Mouse (Mus musculus) right cerebral cortex, adult 18-20 months (tissue): ENCODE measurements at regions not wholly inside any gene's neighbourhood (a gene's known extent, or its start where the extent isn't known, plus 50 kb on each side); places are given as distances from the start of the nearest gene placed in this dataset.
"Not testable (repeated sequence)": the region's sequence is repeated elsewhere in the genome, so short reads cannot be mapped to it uniquely, and the experiment has no call there.

ENCODE experiments used
- DNase-seq: peaks from one replicate; pipeline ENCODE4 v3.0.0; 2022; ENCODE audit warnings: mixed read lengths

DNA sequence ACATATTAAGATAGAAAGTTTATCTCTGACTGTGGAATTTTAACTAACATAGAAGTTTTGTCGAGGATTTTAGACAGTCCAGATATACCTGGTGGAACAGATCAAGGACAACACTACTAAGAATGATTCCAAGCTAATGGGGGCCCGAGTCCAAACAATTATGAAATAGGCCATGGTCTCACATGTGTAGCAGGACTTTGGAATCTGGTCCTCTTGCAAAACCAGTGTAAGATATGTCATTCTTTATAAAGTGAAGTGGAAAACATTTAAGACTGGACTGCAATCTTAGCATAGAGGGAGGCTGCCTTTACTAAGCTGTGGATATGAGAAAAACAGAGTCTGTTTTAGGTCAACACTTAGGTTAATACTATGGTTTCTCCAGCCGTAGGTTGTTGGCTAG is 311.2 kb downstream of the Ets1 start:
- no peak for DNase-seq

DNA sequence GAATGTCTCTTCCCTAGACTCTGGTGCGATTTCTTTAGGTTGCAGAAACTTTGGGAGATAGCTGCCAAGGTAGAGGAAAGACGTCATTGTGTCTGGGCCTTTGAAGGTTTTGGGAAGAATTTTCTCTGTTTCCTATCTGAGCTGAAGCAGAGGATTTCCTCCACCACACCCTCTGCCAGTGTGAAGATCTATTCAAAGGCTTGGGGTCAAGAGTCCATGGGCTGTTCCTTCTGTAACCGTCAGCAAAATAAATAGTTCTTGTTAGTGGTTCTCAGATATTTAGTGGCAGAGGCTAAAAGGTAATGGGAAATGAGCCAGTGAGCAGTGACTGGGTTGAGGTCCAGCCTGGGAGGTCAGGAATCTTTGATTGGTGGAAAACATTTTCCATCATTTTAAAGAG is 313.0 kb downstream of the Ets1 start:
- DNase-seq = no peak

DNA sequence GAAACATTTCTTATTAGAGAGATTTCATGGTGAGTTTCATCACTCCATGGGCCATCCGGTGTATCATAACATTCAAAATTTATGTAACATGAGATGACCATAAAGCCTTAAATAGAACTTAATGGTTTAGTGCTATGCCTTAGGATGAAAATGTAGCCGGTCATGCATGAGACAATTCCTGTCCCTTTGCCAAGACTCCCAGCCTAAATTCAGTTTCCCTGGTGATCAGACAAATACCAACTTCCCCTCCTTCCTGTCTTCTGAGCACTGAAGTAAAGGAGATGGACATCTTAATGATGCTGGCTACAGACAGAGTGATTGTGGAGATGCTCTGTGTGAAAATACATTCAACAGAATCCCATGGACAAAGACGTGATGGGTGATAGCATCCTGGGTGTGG is 322.7 kb downstream of the Ets1 start:
- DNase-seq = no peak

DNA sequence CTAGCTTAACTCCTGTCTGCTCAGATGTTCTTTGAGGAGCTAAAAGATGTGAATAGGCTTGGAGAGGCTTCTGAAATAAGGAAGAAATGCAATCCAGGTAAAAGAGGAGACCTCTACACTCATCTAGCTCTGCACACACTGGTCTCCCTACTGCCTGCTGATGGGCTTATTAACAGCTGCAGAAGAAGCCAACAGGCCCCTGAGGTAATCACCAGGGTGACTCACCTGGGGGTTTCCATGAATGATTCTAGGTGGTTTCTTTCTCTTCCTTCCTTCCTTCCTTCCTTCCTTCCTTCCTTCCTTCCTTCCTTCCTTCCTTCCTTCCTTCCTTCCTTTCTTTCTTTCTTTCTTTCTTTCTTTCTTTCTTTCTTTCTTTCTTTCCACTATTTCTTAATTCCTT is 323.4 kb downstream of the Ets1 start:
- DNase-seq = not testable (repeated sequence)

DNA sequence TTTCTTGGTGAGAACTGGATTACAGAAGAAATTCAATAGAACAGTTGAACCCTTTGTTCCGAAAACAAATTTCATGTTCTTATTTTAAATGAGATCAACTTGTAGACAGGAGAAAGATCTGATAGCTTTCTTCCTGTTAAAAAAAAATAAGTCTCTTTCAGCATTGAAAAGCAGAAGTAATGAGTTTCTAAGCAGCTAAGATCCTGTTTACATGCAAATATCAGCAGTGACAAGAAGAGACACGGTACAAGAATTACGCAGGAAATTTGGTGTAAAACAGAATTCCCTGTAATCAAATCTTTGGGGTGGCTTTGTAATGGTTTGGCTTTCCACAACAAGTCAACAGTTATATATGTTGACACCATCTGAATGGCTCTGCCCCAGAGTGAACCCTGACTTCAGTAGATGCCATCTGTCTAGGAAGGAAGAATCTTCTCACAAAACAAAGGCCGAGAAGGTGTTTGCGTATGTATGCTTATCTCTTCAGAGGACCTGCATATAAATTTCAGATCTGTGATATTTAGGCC is 326.7 kb downstream of the Ets1 start:
- no peak for DNase-seq

DNA sequence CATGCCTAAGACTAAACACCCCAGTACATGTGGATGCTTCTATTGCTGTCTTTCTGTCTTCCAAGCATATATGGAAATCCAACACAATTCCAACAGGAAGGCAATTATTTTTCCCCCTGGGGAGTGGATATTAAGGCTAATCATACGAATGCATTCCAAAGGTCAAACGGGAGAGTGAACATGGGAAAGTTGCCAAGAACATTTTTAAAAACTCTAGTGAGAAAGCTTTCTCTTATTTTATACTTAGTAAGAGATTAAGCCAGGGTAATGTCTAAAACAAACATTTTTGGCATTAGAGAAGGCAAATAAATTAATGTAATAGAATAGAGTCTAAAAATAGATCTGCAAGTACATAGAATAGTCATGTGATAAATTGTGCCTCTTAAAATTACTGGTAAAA is 332.4 kb downstream of the Ets1 start:
- DNase-seq = no peak

DNA sequence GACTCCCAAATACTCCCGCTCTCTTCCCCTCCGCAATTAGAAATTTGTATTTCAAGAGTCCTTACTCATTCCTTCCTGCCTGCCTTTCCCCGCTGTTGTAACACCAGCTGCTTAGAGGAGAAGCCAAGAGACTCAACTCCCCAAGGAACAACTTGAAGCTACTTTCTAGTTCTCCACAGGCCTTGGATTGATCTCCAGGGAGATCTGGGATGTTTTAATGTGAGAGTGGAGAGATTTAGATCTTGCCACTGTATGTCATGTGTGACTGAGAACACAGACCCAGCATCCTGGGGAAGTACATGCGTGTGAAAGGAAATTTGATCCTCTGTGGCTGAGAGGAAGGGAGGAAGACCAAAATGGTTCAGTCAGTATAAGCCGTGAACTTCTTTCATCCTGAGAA is 335.4 kb downstream of the Ets1 start:
- no peak for DNase-seq

DNA sequence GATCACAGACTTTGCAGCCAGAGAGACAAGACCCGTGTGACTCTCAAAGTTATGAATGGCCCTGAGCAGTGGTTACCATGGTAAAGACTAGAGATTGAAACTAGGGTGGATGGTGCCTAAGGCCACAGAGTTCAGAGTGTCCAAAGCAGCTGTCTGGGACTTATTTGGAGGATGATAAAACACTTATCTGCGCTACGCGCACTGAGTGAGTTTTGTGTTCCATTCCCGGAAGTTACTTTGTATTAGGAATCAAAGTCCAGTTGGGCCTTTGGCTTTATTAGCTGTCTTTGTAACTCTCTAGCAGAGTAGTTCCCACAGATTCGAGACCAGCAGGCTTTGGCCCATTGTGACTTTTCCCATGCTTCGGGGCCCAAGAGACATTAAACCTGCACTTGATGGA is 335.9 kb downstream of the Ets1 start:
- DNase-seq = no peak

DNA sequence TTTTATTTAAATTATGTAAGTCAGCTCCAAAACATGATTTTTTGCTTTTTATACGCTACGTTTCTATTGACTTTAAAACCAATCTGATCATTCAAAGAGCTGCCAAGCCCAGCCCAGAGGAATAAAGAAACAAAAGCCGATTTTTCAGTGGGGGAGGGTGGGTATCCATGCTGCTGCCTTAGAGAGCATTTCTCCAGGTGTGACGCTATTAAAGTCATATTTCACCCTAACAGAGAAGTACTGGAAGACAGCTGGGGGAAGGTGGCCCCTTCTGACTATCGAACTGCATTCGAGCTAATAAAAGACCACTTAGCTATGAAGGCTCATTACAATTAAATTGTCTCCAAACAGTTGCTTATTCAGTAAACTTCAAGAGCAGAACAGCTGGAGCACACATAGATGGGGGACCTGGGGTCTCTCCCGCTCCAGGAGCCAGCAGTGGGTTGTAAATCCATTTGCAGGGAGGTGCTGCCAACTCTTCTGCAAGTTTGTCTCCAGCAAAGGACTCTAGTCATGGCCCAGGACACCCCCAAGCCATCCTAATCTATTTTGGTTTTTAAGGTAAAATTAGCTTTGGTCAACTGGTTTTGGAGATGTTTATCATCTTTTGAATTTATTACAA is 336.5 kb downstream of the Ets1 start:
- no peak for DNase-seq

DNA sequence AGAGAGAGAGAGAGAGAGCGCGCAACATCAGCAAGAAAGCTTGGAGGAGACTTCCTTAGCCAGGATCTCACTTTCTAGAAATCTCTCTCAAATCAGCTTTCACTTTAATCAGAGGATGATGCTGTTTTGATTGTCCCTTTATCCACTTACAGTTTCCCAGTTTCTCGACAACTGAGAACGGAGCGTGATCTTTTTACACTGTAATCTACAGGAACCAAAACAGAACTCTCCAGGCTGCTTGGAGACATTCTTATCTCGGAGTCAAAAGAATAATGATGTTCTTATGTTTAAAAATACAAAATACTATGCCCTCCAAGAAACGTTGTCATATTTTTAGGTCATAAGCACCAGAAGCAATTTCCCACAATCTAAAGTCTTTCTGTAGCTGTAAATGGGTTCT is 341.7 kb downstream of the Ets1 start:
- DNase-seq = no peak

DNA sequence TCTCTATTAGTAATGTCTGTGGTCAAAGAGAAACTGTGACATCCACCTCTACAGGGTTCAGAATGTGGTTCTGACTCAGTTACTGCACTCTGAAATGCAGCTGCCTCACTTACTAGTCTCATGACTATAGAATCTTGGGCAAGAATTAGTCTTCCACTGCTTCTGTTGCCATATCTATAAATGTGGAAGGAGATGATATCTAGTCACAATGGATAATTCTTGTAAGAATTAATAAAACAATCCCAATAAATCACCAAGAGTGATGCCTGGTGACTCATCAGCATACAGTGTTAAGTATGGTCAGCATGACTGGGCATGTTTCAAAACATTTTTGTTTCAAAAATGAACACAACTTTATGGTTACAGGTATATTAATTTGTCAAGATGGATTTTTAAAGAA is 344.8 kb downstream of the Ets1 start:
- DNase-seq = no peak

DNA sequence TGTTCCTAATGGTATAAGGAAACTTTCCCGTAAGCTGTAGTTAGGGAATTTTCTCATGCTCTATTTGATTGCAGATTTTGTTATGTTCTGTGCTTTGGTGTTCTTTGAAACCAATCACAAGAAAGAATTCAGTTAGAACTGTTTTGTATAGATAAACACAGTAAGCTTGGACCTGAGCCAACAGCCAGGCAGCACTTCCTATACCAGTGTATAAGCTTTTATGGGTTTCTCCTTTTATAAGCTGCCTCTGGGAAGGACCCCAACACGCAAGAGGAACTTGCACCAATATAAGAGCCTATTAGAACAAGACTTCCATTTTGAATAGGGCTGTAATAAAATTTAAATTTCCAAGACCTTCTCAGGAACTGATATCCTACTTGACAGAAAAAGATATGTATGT is 347.2 kb downstream of the Ets1 start:
- no peak for DNase-seq

DNA sequence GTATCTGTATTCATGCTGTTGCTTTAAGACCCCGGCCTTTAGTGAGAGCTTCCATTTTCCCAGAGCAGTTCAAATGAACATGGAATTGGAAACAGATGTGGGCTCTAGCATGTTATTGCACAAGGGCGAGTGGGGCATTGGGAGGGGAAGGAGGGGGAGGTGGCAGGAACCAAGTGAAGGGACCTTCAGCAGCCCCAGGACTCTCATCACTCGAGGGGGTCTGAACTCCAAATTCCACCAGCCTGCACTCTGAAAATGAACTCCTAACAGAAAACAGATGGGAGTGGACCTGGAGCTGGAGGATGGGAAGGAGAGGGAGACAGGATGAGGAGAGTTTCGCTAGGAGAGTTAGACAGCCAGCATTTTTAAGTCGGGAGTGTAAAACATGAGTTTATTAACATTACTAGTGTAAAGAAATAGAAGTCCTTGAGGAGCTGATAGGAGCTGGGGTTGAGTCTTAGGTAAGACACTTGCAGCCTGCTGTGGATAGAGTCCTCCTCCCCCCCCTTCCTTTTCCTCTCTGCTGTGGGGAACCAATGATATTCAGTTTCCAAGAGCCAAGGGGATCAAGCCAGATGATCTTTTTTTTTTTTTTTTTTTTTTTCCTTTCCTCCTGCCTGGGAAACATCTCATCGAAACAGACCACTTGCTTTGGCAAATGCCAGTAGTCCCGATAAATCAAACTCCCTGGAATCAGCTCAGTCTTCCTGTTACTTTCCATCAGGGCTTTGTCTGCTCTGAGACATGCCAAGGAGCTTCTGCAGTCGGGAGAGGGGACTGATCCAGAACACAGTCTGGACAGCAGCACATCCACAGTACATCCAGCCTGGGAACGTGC is 351.0 kb downstream of the Ets1 start:
- no peak for DNase-seq

DNA sequence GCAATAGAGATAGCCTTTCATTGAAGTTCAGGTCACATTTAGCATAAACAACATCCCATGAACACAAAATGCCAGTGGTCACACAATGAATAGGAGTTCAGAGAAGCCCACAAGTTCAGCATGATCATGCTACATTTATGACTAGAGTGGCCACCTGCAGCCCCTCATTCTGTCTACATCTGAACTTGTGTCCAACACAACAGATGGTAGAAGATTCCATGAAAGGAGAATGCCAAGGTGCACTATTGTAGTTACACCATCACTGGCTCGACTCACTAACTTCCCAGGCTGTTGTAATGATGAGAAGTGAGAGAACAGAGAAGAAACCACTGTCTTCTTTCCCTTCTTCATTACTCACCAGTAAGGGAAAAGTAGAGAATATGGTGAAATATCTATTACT is 353.0 kb downstream of the Ets1 start:
- DNase-seq = no peak

DNA sequence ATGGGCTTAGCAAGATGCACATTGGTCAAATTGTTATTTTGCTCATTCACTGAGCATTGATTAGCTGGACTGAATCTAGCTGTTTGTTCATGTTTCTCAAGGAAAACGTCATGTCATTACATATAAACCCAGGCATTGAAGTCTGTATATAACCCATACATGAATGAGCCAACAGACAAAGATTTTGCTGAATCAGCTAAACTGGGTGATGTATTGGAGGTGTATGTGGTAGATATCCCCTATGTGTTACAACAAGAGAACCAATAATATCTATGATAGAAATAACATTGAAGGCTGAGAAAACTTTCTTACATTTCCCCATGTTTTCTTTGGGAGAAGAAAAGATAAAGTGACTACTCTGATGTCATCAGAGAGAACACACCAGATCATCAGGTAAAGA is 362.3 kb downstream of the Ets1 start:
- no peak for DNase-seq

DNA sequence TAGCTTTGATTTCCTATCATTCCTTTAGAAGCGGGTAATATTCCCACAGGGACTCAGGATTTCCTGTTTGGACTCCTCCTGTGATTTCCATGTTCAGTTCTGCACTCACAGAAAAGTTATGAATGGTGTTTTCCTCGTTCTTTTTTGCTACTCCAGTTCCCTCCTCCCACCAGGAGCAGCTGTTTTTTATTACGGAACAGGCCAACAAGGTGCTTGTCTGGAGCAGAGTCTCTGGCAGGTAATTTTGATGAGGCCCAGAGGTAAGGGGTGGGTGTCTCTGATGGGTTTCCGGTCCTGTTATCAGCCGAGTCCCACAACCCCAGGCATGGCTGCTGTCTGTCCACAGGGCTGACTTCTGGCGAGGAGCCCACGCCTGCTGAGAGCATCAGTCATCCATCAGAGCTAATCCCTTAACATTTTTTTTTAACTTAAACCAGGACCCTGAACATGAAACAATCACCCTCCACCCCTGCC is 364.7 kb downstream of the Ets1 start:
- no peak for DNase-seq

DNA sequence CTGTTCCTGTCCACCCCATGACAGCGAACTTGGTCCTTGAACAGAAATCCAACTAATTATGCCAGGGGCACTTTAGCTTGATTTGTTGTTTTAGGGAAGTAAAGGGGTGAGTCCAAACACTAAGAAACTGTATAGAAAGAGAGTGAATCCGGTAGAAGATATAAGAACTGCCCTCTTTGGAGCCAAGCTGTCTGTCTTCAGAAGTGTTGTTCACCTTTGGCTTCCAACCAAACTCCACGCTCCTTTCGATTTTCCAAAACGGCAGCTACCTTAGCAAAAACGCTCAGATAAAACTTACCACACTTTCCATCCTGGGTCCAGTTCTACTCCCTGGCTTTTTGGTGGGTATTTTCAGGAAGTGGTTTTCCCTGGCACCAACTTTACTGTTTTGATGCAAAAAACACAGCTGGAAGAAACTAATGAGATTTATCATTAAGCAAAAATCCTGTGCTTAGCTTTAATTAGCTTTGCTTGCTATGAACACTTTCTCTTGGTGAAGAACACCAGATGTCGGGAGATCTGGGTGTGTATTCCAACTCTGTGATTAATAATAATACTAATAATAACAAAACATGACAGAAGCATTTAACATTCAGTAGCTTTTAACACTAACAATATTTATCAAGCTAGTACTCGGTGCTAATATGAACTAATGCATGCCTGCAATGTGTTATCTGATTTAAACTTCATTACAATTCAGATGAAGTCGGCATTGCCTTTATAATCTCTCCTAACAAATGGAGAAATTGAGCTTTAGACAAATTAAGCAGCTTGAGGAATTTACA is 365.3 kb downstream of the Ets1 start:
- no peak for DNase-seq

DNA sequence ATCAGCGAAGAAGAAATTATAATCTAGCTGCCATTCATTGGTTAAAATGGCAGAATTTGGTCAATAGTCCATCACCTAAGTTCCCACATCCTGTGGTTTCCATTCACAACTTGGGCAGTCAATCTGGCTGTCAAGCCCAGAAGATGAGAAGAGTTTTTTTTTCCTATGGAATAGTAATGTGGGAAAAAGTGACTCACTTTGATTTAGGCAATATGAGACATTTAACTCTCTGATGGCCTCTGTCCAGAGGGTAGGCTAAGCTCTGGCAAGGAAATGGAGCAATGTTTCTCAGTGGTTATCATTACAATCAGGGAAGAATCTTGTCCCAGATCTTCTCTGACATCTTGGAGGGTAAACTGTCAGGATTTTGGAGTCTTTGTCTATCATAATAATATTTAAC is 367.9 kb downstream of the Ets1 start:
- DNase-seq = no peak

DNA sequence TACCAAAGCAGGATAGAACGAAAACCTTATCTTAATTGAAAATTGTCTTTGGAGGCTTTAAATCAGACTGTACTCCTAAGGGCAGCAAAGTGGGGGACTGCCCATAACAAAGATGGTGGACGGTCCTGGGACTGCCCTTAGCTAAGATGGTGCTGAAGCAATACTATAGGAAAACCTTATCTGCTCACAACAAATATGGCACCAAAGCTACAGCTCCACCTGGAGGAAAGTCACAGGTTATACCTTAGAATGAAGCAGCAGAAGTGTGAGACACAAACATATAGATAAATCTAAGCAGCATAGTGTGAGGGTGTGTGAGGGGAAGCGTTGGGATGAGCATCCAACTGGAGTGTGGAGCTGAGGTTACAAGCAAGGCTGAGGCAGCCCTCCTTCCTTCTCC is 368.5 kb downstream of the Ets1 start:
- DNase-seq = no peak

DNA sequence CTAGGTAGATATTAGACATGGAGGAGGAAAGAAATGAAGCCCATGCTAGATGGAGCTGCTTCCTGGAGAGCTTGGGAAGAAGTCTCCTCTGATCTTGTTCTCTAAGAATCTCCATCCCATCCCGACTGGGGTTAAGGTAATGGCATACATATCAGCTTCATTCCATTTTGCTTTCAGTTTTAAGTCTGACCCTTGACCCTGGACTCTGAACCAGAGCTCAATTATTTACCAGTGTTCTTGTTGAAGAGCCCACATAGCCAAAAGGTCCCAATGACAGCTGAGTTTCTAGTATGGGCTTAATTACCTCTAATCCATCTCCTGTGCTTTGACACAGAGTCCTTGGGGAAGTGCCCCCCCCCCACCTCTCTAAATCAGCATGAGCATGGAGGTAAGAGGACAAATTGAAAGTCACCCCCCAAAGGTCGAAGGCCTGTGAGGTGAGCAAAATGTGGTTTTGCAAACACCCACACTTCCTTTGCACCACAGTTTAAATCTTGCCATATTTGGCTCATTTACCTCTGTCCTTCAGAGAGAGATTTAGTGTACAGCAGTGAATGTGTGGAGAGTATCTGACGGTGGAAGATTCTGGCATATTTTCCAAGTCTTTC is 371.5 kb downstream of the Ets1 start:
- no peak for DNase-seq

DNA sequence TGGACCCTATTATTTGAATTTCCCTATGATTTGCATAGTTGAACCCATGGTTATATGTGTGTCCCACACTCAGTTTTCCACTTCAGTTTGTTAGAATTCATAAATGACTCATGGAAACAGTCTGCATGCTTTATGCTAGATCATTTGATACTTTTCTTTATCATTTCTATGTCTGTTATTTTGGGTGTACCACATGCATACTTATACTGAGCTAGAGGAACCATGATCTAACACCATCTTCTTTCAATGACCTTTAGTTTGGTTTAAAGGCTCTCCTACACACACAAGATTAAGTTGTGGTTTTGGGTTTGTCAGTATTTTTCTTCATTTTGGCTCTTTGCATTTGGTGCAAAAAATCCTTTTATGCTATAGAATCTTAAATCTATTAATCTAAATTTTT is 375.2 kb downstream of the Ets1 start:
- DNase-seq = no peak

DNA sequence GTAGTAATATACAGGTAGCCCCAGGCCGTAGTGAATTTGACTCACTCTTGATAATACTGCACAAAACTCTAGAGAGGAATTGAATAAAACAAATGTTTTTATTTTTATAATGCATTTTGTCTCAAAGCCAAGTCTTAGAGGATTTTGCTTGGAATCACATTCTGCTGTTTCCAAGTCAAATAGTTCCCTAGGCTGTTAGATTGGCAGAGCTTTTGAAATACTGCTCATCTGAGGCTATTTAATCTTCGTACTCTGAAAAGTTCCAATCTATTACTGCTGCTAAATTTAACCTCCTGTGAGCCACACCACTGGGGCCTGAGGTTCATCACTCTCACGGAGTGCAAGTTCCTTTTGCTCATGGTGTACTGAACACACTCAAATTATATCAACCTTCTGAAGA is 399.4 kb downstream of the Ets1 start:
- DNase-seq = no peak

DNA sequence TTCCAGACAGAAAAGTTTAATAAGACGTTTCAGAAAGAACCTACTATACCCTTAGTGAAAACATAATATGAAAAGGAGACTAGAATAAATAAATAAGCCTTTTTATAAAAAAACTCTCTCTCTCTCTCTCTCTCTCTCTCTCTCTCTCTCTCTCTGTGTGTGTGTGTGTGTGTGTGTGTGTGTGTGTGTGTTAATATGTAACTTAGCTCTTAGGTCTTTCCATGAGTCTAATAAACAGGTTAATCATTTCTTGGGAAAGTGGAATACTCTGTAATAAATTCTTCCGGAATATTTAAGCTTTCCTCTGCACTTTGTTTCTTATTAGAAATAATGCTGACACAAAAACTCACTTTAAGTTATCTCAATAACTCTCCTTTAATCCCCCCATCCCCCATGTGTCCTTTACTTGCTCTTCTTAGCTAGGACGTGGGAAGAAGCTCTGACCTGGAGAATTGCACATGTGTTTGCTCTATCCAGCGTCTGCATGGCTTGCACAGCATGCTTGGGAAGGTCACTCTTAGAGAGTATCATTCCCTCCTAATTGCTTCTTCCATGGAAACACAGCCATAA is 403.3 kb downstream of the Ets1 start:
- no peak for DNase-seq
